Mouse (Mus musculus) liver, embryonic 16.5 days (tissue): ENCODE measurements around the gene Srm. TPM values are rescaled to one million over a fixed set of nuclear protein-coding genes. Genes with fewer than 3 reads are reported as not detected.
A peak's percentile ranks its signal among the peaks of the same experiment; 100 is the strongest.

Experiments
- ATAC-seq: fragments of 200-750 bp; cut with Nextera tagmentation; 2 replicates; pipeline ENCODE4 v1.8.0; 2017; ENCODE audit warnings: low read depth, mild to moderate bottlenecking, moderate number of reproducible peaks, moderate library complexity
- H3K27ac ChIP-seq: fragments of 300-500 bp; sonication (generic); 2 replicates; pipeline ENCODE4 v1.5.1; 2014; ENCODE audit warnings: mild to moderate bottlenecking, low read length
- H3K27me3 ChIP-seq: fragments of 300-500 bp; sonication (generic); 2 replicates; pipeline ENCODE4 v1.6.1; 2014; ENCODE audit warnings: low read depth, low read length, mixed read lengths; ENCODE audit not compliant: control insufficient read depth, insufficient read depth
- H3K36me3 ChIP-seq: fragments of 300-500 bp; sonication (generic); 2 replicates; pipeline ENCODE4 v1.6.1; 2014; ENCODE audit warnings: mild to moderate bottlenecking; ENCODE audit not compliant: control insufficient read depth, insufficient read depth
- H3K4me1 ChIP-seq: fragments of 300-500 bp; sonication (generic); 2 replicates; pipeline ENCODE4 v1.6.1; 2014; ENCODE audit warnings: low read depth, low read length, mixed read lengths; ENCODE audit not compliant: control insufficient read depth
- H3K4me2 ChIP-seq: fragments of 300-500 bp; sonication (generic); 2 replicates; pipeline ENCODE4 v1.6.1; 2014; ENCODE audit warnings: low read depth, low read length, mixed read lengths
- H3K4me3 ChIP-seq: fragments of 300-500 bp; sonication (generic); 2 replicates; pipeline ENCODE4 v1.5.1; 2014; ENCODE audit warnings: low read depth, mild to moderate bottlenecking, low read length
- H3K9ac ChIP-seq: fragments of 300-500 bp; sonication (generic); 2 replicates; pipeline ENCODE4 v1.6.1; 2014; ENCODE audit warnings: low read depth, low read length
- H3K9me3 ChIP-seq: fragments of 300-500 bp; sonication (generic); replicated peaks from 2 replicates; pipeline ENCODE4 v1.6.1; 2016; ENCODE audit warnings: low read length; ENCODE audit not compliant: control insufficient read depth
- WGBS: fragments of 180-500 bp; shearing (Covaris S2); extraction: QIAGEN DNeasy Blood & Tissue Kit; methylation state at CpG from one replicate; pipeline ENCODE4 v1.1.7; 2014; ENCODE audit not compliant: insufficient replicate concordance; 5-methylcytosine and 5-hydroxymethylcytosine counted together
- polyA plus RNA-seq: library from polyadenylated mRNA; unstranded; fragments of >200 nt; fragmentation: Nextera tagmentation; extraction: Ambion mirVana; gene quantifications from 2 replicates; pipeline ENCODE4 v1.2.1, GENCODE M21; 2015

Gene Srm
- polyA plus RNA-seq, 1 experiment from 2014 or later: 88.3 TPM

DNA sequence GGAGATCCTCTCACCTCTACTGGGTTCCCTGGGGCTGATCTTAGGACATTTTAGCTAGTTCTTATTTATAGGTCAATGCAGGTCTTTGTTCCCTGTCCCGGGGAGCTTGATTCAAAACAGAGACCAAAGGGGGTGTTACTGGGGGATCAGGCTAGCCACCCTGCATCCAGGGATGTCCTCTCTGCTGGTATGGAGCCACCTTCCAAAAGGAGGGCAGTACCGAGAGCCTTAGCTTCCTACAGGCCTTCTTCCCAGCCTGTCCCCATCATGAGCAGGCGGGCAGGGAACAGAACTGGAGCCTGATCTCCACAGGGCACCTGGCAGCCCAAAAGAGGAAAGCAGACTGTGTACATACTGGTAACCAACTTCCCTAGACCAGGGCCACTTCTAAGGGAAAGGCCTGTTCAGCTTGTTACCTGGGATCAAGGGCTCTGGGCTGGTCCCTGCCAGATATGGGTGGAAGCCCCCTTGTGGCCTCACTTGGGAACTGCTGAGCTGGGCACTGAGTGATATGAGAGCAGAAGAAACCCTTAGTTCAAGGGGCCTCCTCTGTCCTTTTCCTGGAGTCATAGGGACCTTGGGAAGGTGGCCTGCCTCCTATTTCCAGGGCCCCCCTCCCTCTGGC lies 13.3 kb downstream of the Srm start:
- H3K27me3 ChIP-seq: no peaks in the 10 kb centered on the region
- H3K4me3 ChIP-seq: no peak overlapping the region
- whole genome bisulfite sequencing: 83% methylated on average over 3 of the region's 3 CpGs
- no peaks in the 10 kb centered on the region for H3K9me3 ChIP-seq
- ATAC-seq: 0 out of 2 replicates have a peak, but pooled peaks have one; percentile 33
- H3K4me1 ChIP-seq: peaks cover 8% of the 10 kb centered on the region
- no peak overlapping the region for H3K4me2 ChIP-seq
- no peak overlapping the region for H3K9ac ChIP-seq
- H3K36me3 ChIP-seq: no peaks in the 10 kb centered on the region
- no peak overlapping the region for H3K27ac ChIP-seq

- no peaks in the 10 kb centered on the region for H3K4me1 ChIP-seq
- no peaks in the 10 kb centered on the region for H3K9me3 ChIP-seq
- no peak overlapping the region for H3K4me2 ChIP-seq
- H3K36me3 ChIP-seq: no peaks in the 10 kb centered on the region
- H3K9ac ChIP-seq: no peak overlapping the region
- no peaks in the 10 kb centered on the region for H3K27me3 ChIP-seq
- no peak overlapping the region for H3K4me3 ChIP-seq
- no peak overlapping the region for H3K27ac ChIP-seq
- 14% methylated on average over 5 of the region's 5 CpGs for WGBS
- no peak for ATAC-seq
Measured at GRCm38 (mm10) chr4:148607758-148608157, 16.5 kb downstream of the Srm start.

GRCm38 (mm10) chr4:148609805-148610204 lies 18.5 kb downstream of the Srm start:
- no peak for ATAC-seq
- WGBS: 78% methylated on average over 5 of the region's 5 CpGs
- Histone ChIP-seq H3K4me2 (no peak overlapping the region), H3K9ac (no peak overlapping the region), H3K27me3 (no peaks in the 10 kb centered on the region), H3K36me3 (peaks cover 14% of the 10 kb centered on the region), H3K4me3 (no peak overlapping the region), H3K4me1 (no peaks in the 10 kb centered on the region), H3K9me3 (no peaks in the 10 kb centered on the region), H3K27ac (no peak overlapping the region)

GRCm38 (mm10) chr4:148610631-148611364 lies 19.5 kb downstream of the Srm start:
- Histone ChIP-seq H3K36me3 (peaks cover 24% of the 10 kb centered on the region), H3K9ac (no peak overlapping the region), H3K27me3 (no peaks in the 10 kb centered on the region), H3K4me1 (no peaks in the 10 kb centered on the region), H3K9me3 (no peaks in the 10 kb centered on the region), H3K4me3 (no peak overlapping the region), H3K27ac (no peak overlapping the region), H3K4me2 (no peak overlapping the region)
- no peak for ATAC-seq
- WGBS: 54% methylated on average over 5 of the region's 5 CpGs

DNA sequence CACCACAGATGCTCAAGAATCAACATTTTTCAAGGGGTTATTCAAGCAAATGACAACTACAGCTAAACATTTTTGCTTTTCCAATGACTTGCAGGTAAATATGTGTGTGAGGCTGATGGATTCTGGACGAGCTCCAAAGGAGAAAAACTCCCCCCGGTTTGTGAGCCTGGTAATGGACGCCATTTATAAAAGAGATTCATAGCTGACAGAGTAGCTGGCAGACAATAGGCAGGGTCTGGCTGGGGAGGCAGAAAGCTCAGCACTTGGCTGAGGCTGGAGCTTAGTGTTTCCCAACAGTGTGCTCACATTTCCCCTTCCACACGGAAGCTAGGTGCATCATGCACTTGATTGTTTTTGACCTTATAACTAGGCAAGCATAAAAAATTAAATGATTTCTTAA lies 21.3 kb downstream of the Srm start:
- H3K9me3 ChIP-seq: no peaks in the 10 kb centered on the region
- no peak overlapping the region for H3K27ac ChIP-seq
- ATAC-seq: no peak
- H3K4me1 ChIP-seq: no peaks in the 10 kb centered on the region
- H3K4me3 ChIP-seq: no peak overlapping the region
- H3K4me2 ChIP-seq: no peak overlapping the region
- H3K36me3 ChIP-seq: peaks cover 35% of the 10 kb centered on the region
- H3K9ac ChIP-seq: no peak overlapping the region
- no peaks in the 10 kb centered on the region for H3K27me3 ChIP-seq
- WGBS: 67% methylated on average over 4 of the region's 4 CpGs

DNA sequence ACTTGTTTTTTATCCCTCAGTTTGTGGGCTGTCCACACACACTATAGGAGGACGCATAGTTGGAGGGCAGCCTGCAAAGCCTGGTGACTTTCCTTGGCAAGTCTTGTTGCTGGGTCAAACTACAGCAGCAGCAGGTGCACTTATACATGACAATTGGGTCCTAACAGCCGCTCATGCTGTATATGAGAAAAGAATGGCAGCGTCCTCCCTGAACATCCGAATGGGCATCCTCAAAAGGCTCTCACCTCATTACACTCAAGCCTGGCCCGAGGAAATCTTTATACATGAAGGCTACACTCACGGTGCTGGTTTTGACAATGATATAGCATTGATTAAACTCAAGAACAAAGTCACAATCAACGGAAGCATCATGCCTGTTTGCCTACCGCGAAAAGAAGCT lies 22.4 kb downstream of the Srm start:
- H3K4me3 ChIP-seq: no peak overlapping the region
- H3K27ac ChIP-seq: no peak overlapping the region
- no peaks in the 10 kb centered on the region for H3K27me3 ChIP-seq
- H3K9me3 ChIP-seq: no peaks in the 10 kb centered on the region
- H3K36me3 ChIP-seq: peaks cover 42% of the 10 kb centered on the region
- WGBS: 87% methylated on average over 9 of the region's 9 CpGs
- no peak overlapping the region for H3K9ac ChIP-seq
- ATAC-seq: no peak
- no peaks in the 10 kb centered on the region for H3K4me1 ChIP-seq
- no peak overlapping the region for H3K4me2 ChIP-seq

DNA sequence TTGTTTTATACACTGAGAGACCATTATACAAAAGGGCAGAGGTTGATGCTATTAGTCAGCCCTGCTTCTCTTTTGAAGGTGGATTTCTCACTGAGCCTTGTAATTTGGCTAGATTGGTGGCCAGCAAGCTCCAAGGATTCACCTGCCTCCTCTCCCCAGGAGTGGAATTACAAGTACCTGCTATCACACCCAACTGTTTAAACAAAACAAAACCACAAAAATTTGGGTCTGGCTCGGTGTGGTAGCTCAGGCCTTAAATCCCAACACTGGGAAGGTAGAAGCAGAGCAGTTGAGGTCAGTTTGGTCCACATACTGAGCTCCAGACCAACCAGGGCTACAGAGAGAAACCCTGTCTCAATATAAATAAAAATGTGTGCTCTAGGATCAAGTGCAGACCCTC lies 28.5 kb downstream of the Srm start:
- no peak overlapping the region for H3K4me2 ChIP-seq
- no peak overlapping the region for H3K4me3 ChIP-seq
- WGBS: 50% methylated on average over 1 of the region's 1 CpGs
- H3K9ac ChIP-seq: no peak overlapping the region
- H3K4me1 ChIP-seq: peaks cover 12% of the 10 kb centered on the region
- no peak overlapping the region for H3K27ac ChIP-seq
- no peak for ATAC-seq
- H3K36me3 ChIP-seq: peaks cover 83% of the 10 kb centered on the region
- no peaks in the 10 kb centered on the region for H3K27me3 ChIP-seq
- H3K9me3 ChIP-seq: no peaks in the 10 kb centered on the region

- no peak for ATAC-seq
- Histone ChIP-seq H3K27ac (no peak overlapping the region), H3K4me2 (no peak overlapping the region), H3K4me1 (peaks cover 16% of the 10 kb centered on the region), H3K9me3 (no peaks in the 10 kb centered on the region), H3K4me3 (no peak overlapping the region), H3K27me3 (no peaks in the 10 kb centered on the region), H3K36me3 (peaks cover 77% of the 10 kb centered on the region), H3K9ac (no peak overlapping the region)
- 83% methylated on average over 1 of the region's 1 CpGs for WGBS
Measured at GRCm38 (mm10) chr4:148620718-148621117, 29.4 kb downstream of the Srm start.

- no peak overlapping the region for H3K9ac ChIP-seq
- no peak for ATAC-seq
- WGBS: 91% methylated on average over 4 of the region's 4 CpGs
- H3K4me2 ChIP-seq: no peak overlapping the region
- H3K9me3 ChIP-seq: no peaks in the 10 kb centered on the region
- H3K36me3 ChIP-seq: peaks cover 65% of the 10 kb centered on the region
- H3K4me3 ChIP-seq: no peak overlapping the region
- H3K27me3 ChIP-seq: no peaks in the 10 kb centered on the region
- H3K4me1 ChIP-seq: peaks cover 16% of the 10 kb centered on the region
- no peak overlapping the region for H3K27ac ChIP-seq
Measured at GRCm38 (mm10) chr4:148622485-148622884, 31.2 kb downstream of the Srm start.
